Mouse (Mus musculus): Measurements from ENCODE around the gene Dstn. TPM values are rescaled to one million over a fixed set of nuclear protein-coding genes. Genes with fewer than 3 reads are reported as not detected.

Dstn gene
- 100 to 1,000 TPM; 166 to 173 TPM for total RNA-seq (2021)
- long read RNA-seq, experiment 1, transcript Dstn-201 (4 exons, 1,911 nt) = major isoform, 215 of 236 reads
- long read RNA-seq, experiment 1, partial matches to known transcripts = 5 of 236 reads
- long read RNA-seq, experiment 1, other reads (novel, unspliced or antisense) = 16 of 236 reads
- long read RNA-seq, experiment 2, transcript Dstn-201 (4 exons, 1,911 nt) = major isoform, 173 of 199 reads
- long read RNA-seq, experiment 2, partial matches to known transcripts = 2 of 199 reads
- long read RNA-seq, experiment 2, other reads (novel, unspliced or antisense) = 24 of 199 reads

- peak; percentile 93 to 96 for DNase-seq (ENCODE audit: low spot score in 2 of 2)
Measured at GRCm38 (mm10) chr2:143914760-143915599, at the start of gene Dstn. Gene Dstn (plus strand): TSS chr2:143915320.

- DNase-seq (ENCODE audit: low spot score in 2 of 2) = peak; percentile 78 to 85
Measured at GRCm38 (mm10) chr2:143867326-143867725, 47.8 kb upstream of the Dstn start.

- no peak for DNase-seq (ENCODE audit: low spot score in 2 of 2)
Measured at GRCm38 (mm10) chr2:143870936-143871688, 44.0 kb upstream of the Dstn start.

DNA sequence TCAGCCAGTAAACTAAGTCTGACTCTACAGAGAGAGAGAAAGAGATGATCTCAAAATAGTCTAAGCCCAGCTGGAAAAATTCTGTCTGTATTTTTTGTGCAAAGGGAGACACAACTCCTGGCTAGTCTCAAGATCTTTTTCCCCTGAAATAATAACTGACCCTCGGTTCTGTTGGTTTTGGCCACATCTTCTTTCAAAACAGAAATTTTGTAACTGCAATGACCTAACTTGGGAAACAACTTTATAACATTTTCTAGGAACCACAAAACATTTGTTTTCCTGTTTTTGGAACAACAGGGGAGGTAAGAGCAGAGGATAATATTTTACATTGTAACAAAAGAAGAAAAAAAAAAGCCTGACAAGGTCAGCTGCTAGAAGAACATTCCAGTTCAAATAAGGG lies 39.1 kb upstream of the Dstn start:
- DNase-seq (ENCODE audit: low spot score in 2 of 2) = no peak

- no peak for DNase-seq (ENCODE audit: low spot score in 2 of 2)
Measured at GRCm38 (mm10) chr2:143876929-143877632, 38.0 kb upstream of the Dstn start.

DNA sequence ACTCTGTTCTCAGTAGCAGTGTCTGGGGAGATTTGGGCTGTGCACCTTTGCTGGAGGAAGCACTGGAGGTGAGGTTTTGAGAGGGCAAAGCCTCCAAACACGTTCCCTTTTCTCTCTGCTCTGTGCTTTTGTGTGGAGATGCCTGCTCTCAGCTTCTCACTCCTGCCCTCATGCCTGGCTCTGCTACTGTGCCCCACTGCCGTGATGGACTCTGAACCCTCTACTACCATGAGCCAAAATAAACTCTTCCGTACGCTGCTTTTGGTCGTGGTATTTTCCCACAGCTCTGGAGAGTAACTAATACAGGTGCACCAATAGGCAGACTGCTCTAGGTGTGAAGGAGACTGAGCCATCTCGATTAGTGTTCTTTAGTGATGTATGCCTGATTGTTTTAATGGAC lies 35.8 kb upstream of the Dstn start:
- no peak for DNase-seq (ENCODE audit: low spot score in 2 of 2)

DNA sequence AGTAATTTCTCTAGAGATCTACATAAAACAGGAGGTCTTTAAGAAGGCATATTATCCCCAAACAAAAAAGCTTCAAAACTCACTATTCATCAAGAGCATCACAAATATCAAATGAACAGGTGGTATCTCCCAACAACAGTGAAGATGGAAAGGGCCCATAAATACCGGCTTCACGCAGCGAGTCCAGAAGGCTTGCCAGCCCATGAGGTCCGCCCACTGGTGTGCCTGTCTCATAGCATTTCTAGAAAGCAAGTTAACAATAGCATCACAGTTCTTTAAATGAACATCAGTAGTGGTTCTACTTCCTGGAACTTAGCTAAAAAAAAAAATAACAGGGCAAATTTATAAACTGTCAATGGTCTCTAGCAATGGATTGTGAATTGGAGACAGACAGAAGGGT lies 33.1 kb upstream of the Dstn start:
- DNase-seq (ENCODE audit: low spot score in 2 of 2) = peak; percentile 42 to 51

DNA sequence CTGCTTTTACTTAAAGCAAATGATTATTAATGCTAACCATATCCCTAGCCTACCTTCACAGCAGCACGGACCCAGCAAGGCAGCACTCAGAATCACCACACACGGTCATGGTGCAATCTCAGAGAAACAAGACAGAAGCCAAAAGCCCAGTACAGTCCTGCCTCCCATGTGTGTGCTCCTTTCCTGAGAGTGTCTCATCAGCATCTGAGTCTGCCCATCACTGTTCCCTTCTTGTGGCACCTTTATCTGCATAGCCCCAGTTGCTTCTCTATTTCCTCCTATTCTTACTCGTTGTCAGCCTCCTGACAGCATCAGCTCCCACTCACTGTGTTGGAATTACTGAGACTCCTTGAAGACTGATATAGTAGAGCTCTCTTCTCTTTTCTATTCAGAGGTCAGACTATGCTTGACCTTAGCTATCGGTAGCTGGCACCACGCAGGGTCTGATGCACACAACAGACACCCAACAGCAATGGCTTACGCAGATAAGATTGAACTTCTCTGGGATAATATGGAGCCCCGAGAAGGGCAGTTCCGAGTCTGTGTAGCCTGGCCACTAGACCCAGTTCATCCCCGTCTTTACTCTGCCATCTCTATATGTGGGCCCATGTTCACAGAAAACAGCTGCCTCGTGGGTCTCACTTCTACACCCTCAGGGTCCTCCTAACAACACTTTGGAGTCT lies 32.4 kb upstream of the Dstn start:
- DNase-seq (ENCODE audit: low spot score in 2 of 2) = no peak

DNA sequence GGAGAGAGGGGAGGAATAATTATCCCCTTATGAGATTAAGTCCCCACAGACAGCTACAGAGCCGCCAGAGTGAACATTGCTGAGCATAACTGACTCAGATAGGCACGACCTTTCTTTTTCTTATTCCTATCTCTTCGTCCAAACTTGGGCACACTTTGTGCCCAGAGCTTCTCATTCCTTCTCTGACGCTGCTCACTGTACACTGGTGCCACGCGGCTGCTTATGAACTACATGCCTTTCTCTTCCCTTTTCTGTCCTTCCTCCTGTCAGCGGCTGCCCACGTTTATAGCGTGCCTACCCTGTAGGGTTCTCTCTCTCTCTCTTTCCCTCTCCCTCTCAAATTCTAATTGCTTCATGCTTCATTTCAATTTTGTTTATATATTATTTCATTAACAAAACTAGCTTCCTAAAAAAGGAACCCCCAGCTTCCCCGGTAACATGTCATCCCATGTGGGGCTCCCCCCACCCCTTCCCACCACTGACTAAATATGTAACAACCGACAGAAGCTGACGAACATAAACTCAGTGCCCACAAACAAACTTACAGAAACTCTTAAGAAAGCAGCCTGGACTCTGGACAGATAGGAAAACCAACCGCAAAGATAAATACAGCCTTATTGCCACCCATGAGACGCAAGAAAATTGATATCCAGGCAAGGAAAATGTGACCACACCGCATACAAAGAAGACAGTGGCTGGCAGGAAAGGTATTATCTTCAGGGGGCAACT lies 25.8 kb upstream of the Dstn start:
- DNase-seq (ENCODE audit: low spot score in 2 of 2) = no peak

DNA sequence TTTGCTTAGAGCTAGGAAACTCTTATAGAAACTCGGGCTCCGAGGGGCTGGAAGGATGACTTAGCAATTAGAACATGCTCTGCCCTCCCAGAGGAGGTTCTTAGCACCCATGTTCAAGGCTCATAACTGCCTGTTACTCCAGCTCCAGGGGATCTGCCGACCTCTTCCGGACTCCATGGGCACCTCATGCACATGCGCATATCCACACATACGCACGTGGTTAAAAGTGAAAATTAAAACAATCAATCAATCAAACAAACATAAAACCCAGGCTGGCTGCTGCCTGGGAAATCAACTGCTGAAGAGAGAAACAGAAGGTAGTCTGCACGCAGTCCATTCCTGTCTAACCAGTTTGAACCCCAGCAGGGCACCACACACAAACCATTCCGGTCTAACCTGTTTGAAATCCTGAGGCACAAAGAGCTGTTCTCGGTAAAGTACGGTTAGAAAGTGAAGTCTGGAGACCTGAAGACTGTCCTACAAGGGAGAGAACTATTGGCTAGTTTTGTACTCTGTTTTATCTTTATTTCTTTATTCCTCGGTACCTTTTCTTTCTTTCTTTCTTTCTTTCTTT lies 25.2 kb upstream of the Dstn start:
- no peak for DNase-seq (ENCODE audit: low spot score in 2 of 2)

DNA sequence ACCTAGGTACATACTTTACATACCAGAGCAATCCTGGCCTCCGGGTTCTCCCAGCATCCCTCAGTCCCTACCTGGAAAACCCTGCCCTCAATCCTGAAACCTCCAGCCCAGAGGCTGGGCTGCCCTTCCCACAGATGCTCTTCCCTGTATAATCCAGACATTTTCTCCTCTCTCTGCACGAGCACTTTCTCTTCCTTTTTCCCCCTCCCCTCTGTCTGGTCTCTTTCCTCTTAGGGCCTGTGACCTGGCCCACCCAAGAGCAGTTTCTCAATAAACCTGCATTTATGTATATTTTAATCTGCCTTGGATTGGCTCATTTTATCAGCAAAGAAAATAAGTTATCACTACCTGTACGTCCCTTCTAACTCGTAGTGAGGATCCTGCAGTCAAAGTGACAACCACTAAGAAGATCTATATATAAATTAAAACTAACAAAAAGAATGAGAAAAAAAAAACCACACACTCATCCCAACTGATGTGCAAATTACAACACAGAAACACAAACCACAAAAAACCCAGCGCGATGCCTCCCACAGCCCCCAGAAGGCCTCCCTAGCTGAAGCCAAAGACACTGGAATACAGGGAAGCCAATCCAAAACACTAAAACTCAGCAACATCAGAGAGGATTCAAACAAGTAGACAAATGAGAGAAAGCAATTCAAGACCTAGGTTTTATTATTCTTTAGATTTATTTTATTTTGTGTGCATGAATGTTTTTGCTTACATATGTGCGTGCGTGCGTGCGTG lies 23.6 kb upstream of the Dstn start:
- DNase-seq (ENCODE audit: low spot score in 2 of 2) = no peak

GRCm38 (mm10) chr2:143899470-143900220 lies 15.5 kb upstream of the Dstn start:
- DNase-seq (ENCODE audit: low spot score in 2 of 2) = no peak

GRCm38 (mm10) chr2:143900821-143901351 lies 14.2 kb upstream of the Dstn start:
- DNase-seq (ENCODE audit: low spot score in 2 of 2) = no peak

GRCm38 (mm10) chr2:143903376-143904045 lies 11.6 kb upstream of the Dstn start:
- no peak for DNase-seq (ENCODE audit: low spot score in 2 of 2)

DNA sequence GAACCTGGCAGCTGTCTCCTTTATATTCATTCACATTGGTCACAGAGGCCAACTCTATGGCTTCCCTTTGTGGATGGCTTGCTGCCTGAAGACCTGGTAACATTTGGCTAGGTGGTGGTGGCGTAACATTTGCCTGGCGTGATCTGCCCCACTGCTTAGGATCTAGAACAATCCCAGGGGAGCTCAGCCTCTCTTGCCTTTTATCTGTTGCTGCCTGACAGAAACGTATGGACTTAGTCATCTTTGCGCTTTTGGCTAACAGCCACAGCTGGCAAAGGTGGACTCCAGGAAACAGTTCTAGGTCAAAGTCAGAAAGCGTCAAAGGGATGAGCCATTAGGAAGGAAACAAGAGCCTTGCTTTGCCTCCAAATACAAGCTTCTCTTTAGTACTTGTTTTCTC lies 10.2 kb upstream of the Dstn start:
- DNase-seq (ENCODE audit: low spot score in 2 of 2) = no peak

DNA sequence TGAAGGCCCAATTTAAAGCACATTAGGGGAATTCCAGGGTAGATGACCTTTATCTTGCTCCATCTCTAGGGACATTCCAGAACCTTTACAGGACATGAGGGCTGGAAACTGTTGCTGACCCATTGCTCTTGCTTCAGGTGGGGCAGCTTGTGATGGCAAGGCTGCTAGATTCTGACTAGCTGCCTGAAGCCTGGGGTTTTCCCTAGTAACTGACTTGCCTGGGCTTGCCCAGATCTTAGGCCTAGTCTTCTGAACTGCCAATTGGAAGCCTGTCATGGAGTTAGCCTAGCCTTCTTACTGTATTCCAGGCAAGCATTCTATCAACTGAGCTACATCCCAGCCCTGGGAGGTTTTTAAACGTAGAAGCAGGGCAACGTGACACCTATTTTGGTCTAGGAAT lies 5.9 kb upstream of the Dstn start:
- DNase-seq (ENCODE audit: low spot score in 2 of 2) = no peak

- no peak for DNase-seq (ENCODE audit: low spot score in 2 of 2)
Measured at GRCm38 (mm10) chr2:143912199-143912598, 2.9 kb upstream of the Dstn start.

All from left cerebral cortex, adult 18-20 months (tissue).